Mouse (Mus musculus) kidney, adult 11 months (tissue): Measurements from ENCODE around the gene Rmnd5a.
"Not testable (repeated sequence)": the region's sequence is repeated elsewhere in the genome, so short reads cannot be mapped to it uniquely, and the experiment has no call there.

Experiments used
- DNase-seq: peaks from one replicate; pipeline ENCODE4 v3.0.0; 2022

Rmnd5a gene

DNA sequence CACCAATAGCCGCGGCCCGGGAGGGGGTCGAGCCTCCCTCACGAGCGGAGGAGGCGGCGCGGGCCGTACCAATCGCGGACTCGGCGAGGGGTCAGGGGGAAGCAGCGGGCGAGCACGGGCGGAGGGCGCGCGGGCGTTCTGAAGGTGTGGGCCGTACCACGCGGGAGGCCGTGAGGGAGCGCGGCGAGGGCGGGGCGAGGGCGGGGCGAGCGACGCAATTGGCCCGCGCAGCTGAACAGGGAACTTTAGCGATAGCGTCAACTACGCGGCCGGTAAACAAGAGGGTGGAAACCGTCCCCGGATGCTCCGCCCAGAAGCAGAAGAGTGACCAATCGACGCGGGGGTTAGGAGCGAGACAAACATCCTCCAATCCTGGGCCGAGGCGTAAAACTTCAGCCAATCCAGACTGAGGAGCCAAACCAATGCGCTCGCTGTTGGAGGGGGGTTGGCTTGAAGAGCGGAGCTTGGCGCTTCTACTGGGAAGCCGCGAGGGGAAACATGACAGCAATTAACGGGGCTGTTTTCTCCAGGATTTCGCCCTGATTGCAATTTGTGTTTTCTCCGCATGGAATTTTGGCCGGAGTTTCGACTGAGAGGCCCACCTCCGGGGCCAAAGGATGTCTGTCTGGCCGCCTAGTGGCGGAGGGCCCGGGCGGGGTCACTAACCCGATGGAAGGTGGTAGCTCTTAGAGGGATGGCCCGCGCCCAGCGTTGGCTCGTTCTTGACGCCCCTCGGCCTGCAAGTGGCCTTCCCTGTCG, at the start of gene Rmnd5a:
TSS of gene Rmnd5a (minus strand) at position 146 of the 759 bp plus-strand sequence.
- peak; percentile 99 for DNase-seq

DNA sequence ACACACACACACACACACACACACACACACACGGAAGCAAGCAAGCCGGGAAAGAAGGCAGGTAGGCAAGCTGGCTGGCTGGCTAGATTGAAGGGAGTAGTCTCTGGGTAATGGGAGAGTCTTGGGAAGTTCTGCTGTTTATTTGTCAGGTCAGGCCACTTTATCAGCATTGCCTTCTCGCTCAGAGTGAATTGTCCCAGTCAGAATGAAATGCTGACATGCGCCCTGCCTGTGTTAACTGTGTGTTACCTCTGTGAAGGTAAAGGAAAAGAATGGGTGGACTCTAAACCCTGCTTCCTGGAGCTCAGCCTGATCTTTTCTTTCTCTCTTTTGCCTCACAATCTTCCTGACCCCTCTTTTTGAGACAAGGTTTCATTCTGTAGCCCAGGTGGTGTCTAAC, 47.5 kb upstream of the Rmnd5a start:
- no peak for DNase-seq

DNA sequence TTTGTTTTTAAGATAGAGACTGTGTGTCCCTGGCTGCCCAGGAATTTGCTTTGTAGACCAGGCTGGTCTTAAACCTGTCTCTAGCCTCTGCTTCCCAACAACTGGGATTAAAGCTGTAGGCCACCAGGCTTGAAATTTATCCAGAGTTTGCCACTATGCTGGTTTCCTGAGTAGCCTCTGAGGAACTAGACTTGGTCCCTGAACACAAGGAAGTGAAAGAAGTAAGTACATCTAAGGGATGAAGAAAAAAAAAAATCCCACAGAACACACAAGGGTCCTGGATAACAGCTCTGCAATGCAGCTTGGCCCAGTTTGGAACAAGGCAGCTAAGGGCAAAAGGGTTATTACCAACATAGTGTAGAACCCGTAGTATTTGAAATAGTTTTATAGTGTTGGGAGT, 46.4 kb upstream of the Rmnd5a start:
- DNase-seq: no peak

DNA sequence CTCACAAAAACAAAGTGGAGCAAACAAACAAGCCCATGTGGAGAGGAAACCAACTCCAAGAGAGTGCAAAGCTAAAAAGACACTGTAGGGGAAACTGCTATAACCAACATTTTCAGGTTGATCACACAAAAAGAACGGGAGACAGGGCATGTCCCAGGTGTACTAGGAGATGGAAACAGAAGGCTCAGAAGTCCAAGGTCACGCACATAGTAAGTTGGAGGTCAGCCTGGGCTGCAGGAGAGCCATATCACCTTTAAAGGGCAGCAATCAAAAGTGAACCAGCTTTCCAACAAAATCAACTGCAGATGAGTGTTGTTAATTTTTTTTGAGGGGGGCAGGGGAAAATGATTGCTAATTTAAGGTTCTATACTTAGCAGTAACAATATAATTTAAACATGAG, 45.8 kb upstream of the Rmnd5a start:
- no peak for DNase-seq

DNA sequence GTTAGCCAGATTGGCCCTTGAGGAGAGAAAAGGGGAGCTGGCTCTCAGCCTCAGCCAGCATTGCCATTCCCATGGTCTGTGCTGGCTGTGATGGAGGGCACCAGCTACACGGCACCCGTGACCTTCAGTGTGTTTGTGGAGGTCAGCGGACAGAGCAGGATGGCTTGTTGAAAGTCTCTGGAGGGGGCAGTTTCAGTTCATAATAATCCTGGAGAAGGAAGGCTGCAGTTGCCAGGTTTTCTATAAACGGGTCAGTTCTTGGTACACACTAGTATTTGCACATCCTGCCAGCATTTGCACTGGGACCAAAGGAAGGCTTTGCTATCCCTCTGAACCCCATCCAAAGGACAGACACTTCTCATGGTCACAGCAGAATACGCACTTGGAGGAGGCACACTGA, 44.8 kb upstream of the Rmnd5a start:
- DNase-seq: no peak

DNA sequence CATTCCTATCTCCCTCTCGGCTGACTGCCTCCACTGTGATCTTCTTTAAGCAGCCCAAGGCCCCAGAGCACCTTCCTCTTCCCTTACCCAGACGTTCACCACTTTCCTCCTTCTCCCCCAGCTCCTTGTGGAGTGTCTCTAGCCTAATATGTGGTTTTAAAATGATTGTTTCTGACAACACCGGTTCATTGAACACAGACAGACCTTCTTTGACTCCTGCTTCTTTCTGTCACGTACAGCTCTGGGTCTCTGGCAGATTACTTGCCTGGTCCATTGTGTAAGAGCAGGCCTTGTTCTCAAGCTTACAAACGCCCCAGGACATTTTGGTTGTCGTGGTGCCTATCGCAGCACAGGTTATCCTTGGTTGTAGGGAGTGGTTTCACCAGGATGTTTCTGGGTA, 40.7 kb upstream of the Rmnd5a start:
- DNase-seq: no peak

DNA sequence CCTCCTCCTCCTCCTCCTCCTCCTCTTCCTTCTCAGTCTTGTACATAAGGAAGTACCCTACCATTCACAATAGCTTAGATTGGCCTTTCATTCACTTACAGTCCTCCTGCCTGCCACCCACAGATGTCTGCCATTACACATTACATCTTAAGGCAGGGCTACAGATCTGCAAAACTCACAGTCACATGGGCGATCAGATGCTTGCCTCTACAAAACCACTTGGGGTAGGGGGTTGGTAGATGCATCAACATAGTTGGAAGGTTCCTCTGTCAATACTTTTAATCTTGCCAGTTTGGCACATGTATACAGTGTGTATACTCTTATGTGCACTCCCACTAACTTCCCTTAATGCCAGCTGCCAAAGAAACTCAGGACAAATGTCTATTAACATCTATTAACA, 39.7 kb upstream of the Rmnd5a start:
- no peak for DNase-seq

DNA sequence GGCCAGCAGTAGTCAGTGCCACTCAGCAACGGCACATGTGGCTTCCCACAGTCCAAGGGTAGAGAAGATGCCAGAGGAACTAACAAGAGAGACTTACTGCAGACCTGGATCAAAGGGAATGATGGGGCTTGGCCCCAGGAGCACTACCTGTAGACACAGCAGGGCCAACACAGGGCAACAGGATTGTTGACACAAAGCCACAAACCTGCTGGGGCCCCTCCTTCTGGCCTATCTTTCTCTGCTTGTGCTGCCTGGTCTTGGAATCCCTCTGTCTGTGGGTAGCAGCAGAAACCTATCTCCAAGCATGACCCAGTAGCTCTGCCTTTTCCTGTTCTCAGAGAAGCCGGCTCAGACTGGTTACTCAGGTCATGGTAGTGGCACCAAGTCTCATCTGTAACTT, 39.2 kb upstream of the Rmnd5a start:
- not testable (repeated sequence) for DNase-seq

DNA sequence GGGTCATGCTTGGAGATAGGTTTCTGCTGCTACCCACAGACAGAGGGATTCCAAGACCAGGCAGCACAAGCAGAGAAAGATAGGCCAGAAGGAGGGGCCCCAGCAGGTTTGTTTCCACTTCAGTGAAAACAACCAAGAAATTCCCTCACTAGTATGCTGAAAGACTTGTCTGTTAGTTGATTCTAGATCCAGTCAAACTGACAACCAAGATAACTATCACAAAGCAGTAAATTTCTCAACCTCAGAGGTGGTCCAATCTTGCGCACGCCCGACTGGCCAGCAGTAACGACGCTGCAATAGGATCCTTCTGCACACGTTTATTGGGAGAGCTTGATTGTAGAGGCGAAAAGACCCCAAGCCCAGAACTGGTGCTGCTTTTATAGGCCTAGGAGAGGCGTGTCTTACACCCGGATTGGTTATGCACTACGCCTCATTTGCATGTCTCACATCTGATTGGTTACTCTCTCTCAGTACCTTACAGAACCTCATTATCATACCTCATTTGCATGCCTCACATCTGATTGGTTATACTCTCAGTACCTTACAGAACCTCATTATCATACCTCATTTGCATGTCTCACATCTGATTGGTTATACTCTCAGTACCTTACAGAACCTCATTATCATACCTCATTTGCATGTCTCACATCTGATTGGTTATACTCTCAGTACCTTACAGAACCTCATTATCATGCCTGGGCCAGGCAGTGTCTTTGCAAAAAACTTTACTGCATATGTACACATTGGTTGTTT, 38.6 kb upstream of the Rmnd5a start:
- DNase-seq: not testable (repeated sequence)

DNA sequence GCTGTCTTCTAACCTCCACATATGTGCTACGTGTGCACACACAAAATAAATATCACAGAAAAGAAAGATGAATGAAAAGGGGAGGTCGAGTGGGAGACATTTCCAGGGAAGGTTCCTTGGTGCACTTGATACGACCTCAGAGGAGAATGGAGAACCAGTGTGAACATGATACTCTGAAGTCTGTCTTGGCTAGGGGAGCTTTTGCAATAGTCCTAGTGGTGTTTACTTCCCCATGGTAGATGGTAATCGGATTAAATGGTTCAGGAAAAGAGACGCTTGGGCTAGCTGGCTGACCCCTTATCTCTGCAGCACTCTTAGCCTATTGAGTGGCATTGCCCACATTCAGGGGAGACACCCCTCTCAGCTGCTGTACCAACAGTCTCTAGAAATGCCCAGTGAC, 36.3 kb upstream of the Rmnd5a start:
- no peak for DNase-seq

DNA sequence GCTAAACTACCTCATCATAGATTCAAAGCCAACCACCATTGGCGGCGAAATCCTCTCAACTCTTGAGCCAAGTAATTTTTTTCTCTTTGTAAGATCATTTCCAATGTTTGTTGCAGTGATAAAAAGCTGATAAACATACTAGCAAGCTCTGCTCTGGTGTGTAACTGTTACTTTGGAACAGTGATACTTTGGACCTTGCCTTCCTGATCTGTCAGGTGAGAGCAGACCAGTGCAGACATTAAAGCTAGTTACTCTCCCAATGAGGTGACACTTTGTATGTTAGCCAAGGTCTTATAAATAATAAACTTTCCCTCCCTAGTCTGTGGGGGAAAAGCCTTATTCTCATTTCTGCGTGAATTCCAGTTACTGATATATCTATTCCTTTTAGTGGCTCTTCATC, 35.2 kb upstream of the Rmnd5a start:
- no peak for DNase-seq

DNA sequence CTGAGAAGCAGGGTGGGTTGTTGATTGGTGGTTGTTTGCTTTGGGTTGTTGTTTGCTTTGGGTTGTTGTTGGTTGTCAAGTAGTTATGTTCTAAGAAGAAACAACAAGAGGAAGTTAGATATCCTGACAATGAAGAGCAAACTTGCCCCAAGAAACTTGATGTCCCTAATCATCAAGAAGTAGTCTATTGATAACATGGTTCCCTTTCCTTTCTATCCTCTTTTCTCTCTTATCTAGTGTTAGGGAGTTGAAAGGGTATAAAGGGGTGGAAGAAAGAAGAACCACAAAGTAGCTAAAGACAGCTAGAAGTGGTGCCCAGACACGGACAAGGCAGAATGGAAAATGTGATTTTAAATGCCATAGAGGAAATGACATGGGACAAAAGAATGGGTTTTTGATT, 32.3 kb upstream of the Rmnd5a start:
- no peak for DNase-seq

DNA sequence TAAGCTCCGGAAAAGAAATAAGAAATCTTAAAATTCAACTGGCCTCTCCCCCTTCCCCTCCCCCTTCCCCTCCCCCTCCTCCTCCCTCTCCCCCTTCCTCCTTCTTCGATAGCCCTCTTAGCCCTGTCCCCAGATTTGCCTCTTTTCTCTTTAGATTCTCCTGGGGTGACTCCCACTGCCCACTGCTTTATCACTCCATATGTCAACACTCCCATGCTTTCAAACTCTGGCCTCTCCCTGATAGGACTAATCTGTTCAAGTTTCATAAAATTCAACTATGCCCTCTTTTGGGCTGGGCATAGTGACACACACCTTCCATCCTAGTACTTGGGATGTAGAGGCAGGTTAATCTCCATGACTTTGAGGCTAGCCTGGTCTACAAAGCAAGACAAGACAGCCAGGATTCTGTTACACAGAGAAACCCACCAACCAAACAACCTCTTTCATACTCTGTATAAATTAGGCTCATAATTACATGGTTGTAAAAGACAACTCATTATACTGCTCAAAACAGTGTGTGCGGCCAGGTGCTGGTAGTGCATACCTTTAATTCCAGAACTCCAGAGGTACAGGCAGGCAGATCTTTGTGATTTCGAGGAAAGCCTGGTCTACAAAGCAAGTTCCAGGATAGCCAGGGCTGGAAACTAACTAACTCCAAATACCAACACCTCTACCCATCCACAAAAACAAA, 31.5 kb upstream of the Rmnd5a start:
- DNase-seq: no peak

DNA sequence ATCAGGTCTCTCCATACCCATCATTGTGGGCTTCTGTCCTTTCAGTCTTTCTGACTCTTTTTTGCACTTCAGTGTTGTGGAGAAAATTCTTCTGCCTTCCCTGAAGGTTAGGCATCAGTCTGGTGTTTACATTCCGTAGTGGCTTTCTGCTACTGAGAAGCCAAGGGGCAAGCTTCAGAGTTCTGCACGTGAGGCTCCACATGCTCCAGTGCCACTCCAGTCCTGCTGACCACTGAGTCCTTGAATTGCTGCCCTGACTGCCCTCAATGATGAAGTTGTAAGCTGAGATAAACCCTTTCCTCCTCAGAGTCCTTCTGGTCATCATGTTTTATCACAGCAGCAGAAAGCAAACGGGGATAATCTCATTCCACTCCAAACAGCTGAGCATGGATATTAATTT, 28.9 kb upstream of the Rmnd5a start:
- peak; percentile 53 for DNase-seq

DNA sequence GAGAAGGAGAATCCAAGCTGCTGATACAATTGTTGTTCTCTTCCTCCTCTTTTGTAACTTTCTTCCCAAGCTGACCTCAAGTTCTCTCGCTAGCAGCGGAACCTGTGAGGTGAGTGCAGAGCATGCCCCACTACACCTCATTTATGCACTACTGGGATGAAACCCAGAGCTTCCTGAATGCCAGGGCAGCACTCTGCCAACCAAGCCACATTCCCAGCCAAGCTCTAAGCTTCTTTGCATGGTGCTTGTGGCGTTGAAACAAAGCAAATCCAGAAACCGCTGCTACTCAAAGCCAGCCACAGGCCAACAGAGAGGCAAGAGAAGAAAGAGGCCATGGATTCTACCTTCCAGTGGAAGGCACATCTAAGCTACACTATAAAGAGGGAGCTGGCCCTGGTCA, 27.3 kb upstream of the Rmnd5a start:
- DNase-seq: no peak

DNA sequence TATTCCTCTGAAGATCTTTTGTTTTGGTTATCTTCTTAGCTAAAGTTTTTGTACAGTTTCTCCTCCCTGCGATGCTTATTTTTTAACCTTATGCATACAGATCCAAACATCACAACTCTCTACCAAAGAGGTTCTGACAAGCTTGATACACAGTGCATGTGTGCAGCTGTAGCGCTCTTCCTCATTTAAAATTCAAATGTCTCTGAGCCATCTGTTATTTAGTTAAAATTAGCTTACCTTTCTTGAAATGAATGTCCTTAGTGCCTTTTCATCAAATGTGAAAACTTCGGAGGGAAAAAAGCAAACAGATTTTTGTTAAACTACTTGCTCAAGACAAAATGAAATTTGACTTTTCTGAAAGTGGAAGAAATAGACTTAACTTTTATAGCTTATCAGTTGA, 24.7 kb upstream of the Rmnd5a start:
- no peak for DNase-seq

DNA sequence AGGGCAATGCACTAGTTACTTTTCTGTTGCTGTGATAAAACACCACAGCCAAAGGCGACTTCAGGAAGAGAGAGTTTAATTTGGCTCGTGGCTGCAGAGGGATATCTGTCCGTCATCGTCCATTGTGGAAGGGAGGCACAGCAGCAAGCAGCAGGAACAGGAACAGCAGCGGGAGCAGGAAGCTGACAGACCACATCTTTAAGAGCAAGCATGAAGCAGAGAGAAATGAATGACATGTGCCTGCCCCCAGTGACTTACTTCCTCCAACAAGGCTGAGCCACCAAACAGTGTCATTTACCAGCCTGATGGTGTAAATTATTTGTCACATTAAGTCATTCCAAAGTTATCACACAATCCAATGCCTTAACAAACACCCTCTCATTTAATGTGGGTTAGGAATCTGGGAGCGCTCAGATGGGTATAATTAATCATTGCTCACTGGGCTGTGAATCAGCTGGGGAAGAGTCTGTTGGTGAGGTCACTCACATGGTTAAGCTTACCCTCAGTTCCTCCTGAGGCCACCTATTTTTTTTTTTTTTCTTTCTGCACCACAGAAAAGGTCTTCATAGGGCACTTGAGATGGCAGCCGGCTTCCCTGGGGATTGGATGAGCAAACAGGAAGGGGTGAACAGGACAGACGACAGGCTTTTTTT, 17.6 kb upstream of the Rmnd5a start:
- no peak for DNase-seq

DNA sequence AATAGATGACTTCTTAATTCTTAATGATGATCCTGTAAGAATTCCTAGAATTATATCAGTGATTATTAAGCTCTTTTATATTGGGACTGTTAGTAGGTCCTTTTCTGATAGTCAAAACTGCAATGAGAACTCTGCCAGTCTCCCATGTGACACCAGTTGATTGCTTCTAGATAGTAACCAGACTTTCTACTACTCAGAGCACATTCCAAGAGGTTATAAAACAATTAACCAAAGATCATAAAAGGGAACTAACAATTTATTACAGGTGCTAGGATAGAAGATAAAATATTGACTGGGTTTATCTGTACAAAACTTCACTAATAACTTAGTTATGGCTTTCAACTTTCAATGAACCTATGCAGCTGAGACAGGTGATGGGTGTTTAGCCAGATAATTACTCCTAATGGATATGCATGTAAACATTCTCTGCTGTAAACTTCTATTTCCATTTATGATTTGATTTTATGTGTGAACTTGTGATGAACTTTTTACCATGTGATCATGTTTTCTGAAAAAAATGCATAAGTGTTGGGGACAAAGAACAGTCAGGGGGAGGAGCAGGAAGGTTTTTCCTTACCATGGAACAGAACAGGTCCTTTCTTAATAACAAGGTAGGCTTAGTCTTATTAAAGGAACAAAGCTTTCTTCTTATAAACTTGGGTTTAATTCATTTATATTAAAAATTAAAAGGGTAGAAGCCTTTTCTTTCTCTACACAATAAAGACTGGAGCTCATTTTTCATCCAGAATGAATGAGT, 13.7 kb upstream of the Rmnd5a start:
- DNase-seq: not testable (repeated sequence)

DNA sequence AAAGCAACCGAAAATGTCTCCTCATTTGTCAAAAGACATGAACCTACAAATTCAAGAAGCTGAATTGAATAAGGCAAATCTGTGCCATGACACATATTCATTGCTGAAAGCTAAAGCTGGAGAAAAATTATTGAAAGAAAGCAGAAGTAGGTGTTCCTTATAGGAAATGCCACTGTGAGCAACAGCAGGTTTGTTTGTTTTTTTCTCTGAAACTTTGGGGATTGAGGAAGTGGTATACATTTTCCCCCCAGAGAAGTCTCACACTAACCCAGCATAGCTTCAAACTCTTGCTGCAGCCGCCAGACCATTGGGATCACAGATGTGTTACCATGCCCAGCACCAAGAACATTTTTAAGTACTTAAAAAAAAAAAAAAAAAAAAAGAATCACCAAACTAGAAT, 12.4 kb upstream of the Rmnd5a start:
- no peak for DNase-seq

DNA sequence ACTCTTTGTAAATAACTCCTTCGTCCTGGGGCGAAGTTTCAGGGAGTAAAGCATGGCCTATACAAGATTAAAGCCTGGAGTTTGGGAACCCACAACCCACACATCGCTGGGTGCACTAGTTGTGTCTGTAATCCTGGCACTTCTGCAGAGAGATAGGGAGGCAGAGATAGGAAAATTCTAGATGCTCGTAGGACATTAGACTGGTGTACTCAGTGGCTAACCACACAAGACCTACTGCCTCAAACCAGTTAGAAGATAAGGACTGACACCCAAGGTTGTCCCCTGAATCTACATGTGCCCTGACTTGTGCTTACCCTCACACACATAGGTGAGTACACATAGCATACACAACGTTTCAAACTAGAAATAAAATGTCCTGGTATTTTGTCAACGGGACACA, 5.1 kb upstream of the Rmnd5a start:
- DNase-seq: no peak

DNA sequence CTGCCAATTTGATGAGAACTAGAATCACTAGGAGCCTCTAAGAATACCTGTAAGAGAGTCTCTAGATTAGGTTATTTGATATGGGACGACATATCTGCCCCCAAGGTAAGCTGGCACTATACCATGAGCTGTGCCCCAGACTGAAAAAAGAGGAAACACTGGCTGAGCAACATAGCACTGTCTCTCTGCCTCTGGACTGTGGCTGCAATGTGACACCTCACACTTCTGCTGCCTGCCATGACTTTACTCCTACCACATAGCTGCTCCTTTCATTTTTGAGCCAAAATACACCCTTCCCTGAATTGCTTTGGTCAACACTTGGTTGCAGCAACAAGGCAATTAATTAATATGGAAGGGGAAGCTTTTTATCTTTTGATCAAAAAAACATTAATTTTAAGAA, 4.3 kb upstream of the Rmnd5a start:
- no peak for DNase-seq

DNA sequence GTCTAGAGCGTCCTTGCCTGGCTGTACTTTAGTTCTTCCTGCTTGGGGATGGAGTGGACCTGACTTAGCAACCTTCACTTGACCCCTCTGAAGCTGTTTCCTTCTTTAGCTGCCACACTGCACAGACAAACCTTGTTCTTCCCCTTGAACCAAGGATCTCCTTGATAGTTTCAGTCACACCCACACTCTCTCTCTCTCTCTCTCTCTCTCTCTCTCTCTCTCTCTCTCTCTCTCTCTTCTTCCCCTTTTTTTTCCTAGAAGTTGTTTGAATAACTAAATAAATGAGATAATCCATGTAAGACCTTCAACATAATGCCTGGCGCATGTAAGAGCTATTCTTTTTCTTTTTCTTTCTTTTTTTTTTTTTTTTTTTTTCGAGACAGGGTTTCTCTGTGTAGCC, 1.7 kb upstream of the Rmnd5a start:
- no peak for DNase-seq

DNA sequence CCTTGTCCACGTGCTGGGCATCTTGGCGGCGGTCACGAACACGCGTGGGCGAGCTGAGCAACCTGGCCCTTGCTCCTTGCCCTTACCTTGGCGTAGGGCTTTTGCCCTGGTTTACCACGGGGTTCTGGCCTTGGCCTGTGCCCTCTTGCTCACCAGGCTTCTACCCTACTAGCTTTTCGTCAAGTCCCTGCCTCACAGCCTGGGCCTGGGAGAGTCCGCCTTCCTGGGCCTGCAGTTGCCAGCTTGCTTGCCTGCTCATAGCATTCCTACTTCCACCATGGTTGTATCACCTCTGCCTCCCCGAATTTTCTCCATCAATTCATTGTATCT, 779 bp upstream of the Rmnd5a start:
- DNase-seq: no peak
